Mouse (Mus musculus) T-cell, adult 2 months (primary cell): ENCODE measurements around the gene Nphs2.

Experiments used
- DNase-seq: peaks from one replicate; pipeline ENCODE4 v3.0.0; 2022; ENCODE audit warnings: low spot score

The Nphs2 gene

GRCm38 (mm10) chr1:156365740-156366139 lies 55.2 kb downstream of the Nphs2 start, which contains the start of gene Gm2000:
TSS of gene Gm2000 (plus strand) at chr1:156366040.
- DNase-seq, result no peak
